Mouse (Mus musculus) cerebellum, adult (tissue): Measurements from ENCODE around the gene Lgals2.
A peak's percentile ranks its signal among the peaks of the same experiment; 100 is the strongest.

Source experiments
- ATAC-seq: cut with Nextera tagmentation; 2 replicates; pipeline ENCODE4 v1.9.2; 2017; ENCODE audit warnings: mild to moderate bottlenecking, moderate library complexity, mixed read lengths; ENCODE audit not compliant: insufficient number of reproducible peaks, low FRiP score, low TSS enrichment

Lgals2 gene

DNA sequence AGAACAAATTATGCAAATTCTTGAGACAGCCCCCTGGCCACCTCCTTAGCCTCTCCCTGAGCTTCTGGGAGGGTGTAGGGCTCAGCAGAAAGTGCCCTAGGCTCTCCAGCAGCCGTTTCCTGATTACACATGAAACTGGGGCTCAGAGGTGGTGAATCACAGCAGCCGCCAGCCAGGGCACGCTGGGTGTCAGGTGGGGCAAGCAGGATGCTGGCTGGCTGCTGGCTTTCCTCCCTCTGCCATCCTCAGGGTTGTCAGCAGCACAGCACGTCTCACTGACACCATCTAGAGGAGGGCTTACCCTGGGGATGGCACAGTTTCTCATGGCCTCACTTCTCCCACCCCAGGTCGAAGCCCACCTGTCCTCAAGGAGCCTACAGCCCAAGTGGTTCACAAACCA lies 27.0 kb downstream of the Lgals2 start:
- ATAC-seq: no peak

DNA sequence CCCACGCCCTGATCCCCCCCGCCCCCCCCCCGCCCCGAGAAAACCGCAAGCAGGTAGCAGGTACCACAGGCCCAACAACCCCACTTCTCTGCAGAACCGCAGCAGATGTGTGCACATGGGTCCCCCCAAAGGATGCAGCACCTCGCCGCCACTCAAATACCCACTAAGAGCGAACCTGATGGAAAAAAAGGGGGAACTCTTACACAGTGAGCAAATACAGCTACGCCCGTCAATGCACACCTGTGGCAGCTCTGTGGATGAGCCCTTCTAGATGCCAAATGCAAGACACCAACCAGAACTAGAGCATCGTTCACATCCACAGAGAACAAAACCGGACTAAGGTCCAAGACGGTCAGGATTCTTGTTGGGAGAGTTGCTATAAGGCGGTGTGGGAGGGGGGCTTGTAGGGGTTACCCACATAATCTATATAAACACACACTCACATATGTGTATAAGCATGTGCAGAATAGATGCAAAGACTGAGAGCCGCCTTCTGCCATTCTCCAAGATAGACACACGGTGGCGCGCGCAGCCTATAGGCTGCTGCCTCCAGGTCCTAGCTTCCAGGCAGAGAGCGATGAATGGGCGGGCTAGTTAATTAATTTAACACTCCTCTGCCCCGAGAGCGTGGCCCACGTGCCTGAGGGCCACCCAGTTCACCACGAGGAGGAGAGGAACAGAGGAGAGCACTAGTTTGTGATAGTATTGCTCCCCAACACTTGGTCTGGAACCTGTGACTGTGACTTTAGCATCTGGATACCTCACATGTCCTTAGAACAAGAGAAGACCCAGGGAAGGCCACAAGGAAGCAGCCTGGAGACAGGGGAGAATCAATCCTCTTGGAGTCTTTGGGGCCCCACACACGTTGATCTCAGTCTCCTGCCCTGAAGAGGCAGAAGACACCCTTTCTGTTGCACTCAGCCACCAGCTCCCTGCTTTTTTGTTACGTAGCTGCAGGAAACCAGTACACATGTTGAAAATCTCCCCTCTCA lies 28.8 kb downstream of the Lgals2 start:
- ATAC-seq: peak; percentile 56; the same call in 1 of the 2 replicates

DNA sequence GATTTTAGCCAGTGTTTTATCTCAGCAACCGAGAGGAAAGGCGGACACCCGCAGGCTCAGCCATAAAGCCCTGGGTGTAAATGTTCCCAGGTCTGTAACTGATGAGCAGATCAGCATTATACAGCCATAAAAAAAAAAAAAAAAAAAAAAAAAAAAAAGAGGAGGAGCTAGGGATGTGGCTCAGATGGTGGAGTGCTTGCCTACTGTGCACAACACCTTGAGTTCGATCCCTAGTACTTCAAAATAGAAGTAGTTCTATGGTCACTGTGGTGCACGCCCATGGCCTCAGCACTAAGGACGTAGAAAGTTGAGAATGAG lies 39.3 kb downstream of the Lgals2 start:
- no peak for ATAC-seq

DNA sequence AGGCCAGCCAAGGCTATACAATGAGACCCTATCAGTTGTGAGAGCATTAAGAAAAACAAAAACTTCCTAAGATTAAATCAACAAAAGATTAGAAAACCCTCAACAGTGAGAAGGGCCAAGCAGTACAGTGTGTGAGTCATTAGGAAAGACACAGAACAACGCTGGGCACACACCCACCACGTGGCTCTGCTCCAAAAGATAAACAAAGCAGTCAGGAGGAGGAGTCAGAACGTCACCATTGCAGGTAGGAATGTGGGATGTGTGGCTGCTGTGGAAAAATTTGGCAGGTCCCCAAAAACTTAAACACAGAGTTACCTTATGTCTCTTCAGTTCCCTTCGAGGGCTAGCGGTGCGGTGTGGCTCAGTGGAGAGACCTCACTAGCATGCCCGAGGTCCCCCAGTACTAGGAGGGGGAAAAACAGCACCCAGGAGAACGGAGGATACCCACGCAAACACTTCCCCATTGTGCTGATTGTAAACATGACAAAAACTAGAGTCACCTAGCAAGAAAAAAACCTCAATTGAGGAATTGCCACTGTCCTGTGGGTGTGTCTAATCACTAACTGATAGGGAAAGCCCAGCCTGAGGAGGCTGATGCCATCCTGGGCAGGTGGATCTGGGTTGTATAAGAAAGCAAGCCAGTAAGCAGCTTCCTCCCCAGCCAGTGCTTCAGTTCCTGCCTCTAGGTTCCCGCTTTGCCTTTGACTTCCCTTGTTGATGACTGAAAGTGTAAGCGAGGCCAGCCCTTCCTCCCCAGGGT lies 39.8 kb downstream of the Lgals2 start:
- ATAC-seq: no peak; the same call in 1 of the 2 replicates

DNA sequence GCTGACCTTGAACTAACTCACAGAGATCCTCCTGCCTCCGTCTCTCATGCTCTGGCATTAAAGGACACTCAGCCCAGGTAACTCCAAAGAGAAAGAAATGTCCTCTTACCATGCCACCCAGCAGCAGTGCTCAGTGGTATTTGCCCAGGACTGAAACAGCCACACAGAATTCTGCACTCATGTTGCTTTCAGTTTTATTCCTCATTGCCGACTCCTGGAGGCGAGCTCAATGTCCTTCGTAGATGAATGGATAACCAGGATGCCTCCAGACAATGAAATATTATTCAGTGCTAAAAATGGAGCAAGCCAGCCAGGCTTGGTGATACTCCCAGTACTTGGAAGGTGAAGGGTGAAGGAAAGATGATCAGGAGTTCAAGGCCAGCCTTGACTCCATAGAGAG lies 41.7 kb downstream of the Lgals2 start:
- ATAC-seq: no peak

- no peak for ATAC-seq
Observed at GRCm38 (mm10) chr15:78810146-78810545, 45.2 kb downstream of the Lgals2 start.

GRCm38 (mm10) chr15:78809739-78810138 lies 45.6 kb downstream of the Lgals2 start:
- ATAC-seq: no peak

GRCm38 (mm10) chr15:78808980-78809379 lies 46.3 kb downstream of the Lgals2 start:
- no peak for ATAC-seq

DNA sequence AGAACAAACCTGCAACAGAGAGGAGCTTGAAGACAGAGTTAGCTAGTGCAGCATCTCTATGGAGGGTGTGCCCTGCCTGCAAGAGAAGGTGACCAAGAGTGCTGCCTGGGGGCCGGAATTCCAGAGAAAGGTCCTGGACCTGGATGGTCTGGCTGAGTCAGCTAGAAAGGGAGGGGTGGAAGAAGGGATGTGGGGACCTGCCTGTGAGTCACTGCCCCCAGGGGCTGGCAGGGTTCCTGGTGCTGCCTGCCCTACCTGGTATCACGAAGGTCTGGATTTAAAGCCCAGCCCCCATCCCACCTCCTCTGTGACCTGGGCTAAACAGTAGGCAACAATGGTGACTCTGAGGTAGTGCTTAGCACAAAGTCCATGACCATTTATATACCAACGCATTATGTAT lies 48.2 kb downstream of the Lgals2 start:
- no peak for ATAC-seq

DNA sequence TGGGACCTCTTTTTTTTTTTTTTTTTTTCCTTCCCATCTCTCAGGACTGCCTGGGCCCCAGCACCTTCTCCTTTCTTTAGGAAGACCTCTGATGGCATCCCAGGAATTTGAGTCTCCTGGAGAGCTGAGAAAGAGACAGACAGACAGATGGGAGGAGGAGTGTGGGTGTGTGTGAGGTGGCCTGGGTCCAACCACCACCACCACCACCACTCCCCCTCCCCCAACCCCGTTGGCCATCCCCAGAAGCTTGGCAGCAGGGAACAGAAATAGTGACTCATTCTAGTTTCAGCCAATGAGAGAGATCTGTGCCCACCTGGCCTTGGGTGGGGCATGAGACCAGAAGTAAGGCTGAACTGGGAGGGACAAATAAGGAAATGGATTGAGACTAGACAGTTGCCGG lies 48.7 kb downstream of the Lgals2 start:
- no peak for ATAC-seq

- ATAC-seq: no peak
Observed at GRCm38 (mm10) chr15:78805351-78805750, 50.0 kb downstream of the Lgals2 start.

GRCm38 (mm10) chr15:78804326-78804725 lies 51.0 kb downstream of the Lgals2 start:
- no peak for ATAC-seq

DNA sequence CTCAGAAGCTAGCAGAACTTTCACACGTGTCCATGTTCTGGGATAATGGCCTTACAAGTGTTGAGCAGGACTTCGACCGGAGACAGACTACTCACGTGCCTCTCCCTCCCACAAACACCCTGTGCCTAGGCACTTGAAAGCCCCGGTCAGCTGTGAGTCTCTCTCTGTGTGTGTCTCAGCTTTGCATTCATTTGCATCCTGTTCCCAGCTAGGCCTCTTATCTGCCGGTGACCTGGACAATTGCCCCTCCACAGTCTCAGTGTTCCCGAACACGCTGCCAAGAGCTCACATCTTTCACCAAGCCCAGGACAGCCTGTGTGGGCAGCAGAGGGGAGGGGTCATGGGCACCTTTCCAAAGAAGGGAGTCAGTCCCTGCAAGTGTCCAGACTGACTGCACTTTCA lies 51.8 kb downstream of the Lgals2 start:
- no peak for ATAC-seq

GRCm38 (mm10) chr15:78802776-78803391 lies 52.4 kb downstream of the Lgals2 start, which contains the start of gene Card10:
Gene Card10, minus strand, starts transcription at chr15:78803042.
- ATAC-seq: no peak

- no peak for ATAC-seq
Observed at GRCm38 (mm10) chr15:78801971-78802741, 53.2 kb downstream of the Lgals2 start.

- ATAC-seq: no peak
Observed at GRCm38 (mm10) chr15:78801571-78801970, 53.8 kb downstream of the Lgals2 start.
